Mouse (Mus musculus) cortical plate, adult 2 months (tissue): ENCODE data around the gene Pga5.

Experiments
- CTCF ChIP-seq: fragments of 200-500 bp; IDR thresholded peaks from 2 replicates; pipeline ENCODE4 v1.5.1; 2011; ENCODE audit warnings: mild to moderate bottlenecking, control low read depth, low read length; ENCODE audit not compliant: insufficient read depth; ENCODE audit errors: extremely low read depth
- POLR2A ChIP-seq: fragments of 200-500 bp; IDR thresholded peaks from 2 replicates; pipeline ENCODE4 v1.6.1; 2011; ENCODE audit warnings: mild to moderate bottlenecking, low read length, control low read depth; ENCODE audit not compliant: insufficient read depth; ENCODE audit errors: extremely low read depth

- no peak for TF ChIP-seq POLR2A
- TF ChIP-seq CTCF, result no peak
Measured at GRCm38 (mm10) chr19:10723649-10724048, 45.8 kb upstream of the Pga5 start.
